Mouse (Mus musculus) adipose tissue, adult 10 weeks (tissue): ENCODE results near the gene Npff. TPM values are rescaled to one million over a fixed set of nuclear protein-coding genes. Genes with fewer than 3 reads are reported as not detected.

Experiments used
- polyA plus RNA-seq: library from polyadenylated mRNA; stranded (reverse); fragments of 350-450 nt; fragmentation: Illumina TruSeq; extraction: RNeasy Lipid Tissue Mini Kit (QIAGEN cat#74804); gene quantifications from one replicate; pipeline ENCODE4 v1.2.3, GENCODE M21; 2014; ENCODE audit warnings: low read depth, low replicate concordance

Gene Npff
- polyA plus RNA-seq, result 6.4 TPM

DNA sequence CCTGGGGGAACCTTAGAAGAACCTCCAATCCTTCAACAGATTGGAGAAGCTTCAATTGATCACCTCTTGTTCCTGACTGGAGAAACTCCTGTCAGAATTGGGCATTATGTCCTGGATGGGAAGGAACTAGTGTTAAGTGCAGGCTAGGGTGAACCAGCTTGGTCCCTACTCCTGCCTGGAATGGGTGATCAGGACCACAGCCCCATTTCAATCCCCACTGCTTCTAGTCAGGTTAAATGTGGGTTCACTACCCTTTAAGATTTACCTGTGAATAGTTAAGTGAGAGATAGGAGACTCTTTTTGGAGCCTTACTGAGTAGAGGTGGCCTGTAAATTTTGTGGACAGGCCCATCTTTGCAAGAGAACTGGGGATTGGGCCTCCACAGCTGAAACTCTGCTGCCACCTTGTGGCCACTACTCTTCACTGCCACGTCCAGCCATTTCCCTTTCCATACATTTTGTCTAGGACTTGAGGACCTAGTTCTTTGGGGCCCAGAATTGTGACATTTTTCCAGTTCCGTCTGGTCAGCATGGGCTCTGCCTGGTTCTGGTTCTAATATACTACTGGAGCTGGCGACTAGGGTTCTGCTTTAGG lies at the start of gene Npff:
Gene Npff, minus strand, starts transcription at position 51 of the 594 bp plus-strand sequence.

GRCm38 (mm10) chr15:102517976-102518858 lies 6.5 kb downstream of the Npff start, which contains the start of gene Tarbp2:
TSS of gene Tarbp2 (plus strand) at chr15:102518192.

DNA sequence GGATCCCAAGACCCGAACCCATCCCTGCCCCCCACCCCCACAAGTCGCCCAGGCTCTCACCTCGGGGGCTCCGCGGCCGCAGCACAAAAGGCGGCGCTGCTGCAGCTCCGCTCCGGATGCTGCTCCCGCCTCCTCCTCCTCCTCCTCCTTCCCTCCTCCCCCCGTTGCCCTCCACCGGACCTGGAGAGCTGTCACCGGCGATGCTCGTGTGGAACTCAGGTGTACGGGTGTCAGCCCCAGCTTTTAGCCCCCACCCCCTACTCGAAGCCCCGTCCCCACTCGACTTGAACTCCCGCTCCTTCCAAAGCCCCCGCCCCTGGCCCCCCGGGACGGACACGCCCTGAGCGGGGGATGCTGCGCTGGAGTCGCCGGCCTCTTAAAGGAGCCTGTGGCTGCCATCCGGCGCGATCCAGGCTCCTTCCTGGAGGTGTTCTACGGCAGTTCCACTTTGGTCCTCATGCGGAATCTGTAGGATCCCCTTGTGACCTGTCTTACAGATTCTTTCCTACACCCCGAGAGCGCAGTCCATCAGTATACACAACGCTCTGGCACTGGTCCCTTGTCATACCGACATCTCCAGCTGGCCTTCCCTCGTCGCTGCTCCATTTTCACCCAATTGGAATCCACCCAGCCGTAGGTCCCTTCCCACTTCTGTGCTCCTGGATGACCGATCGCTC lies 7.9 kb downstream of the Npff start, which contains the start of gene Map3k12:
Gene Map3k12, minus strand, starts transcription at position 337 of the 677 bp plus-strand sequence.

DNA sequence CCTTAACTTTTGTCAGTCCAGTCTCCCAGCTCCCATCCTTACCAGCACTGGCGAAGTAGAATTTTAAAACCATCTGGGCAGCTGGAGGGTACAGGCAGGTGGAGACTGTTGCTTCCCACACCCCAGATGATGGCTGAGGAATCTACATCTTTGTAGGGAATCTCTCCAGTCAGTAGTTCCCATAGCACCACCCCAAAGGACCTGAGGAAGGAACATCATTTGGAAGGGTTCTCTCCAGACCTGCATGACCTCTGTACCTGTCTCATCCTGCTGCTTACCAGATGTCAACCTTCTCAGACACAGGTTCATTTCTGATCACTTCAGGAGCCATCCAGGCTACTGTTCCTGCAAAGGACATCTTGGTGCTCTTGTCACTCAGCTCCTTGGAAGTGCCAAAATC lies 21.3 kb downstream of the Npff start, which contains the start of gene Gm10337:
Gene Gm10337, plus strand, starts transcription at position 276 of the 400 bp plus-strand sequence.

Other genes starting within 250 kb of the Npff start
- 30.6 TPM for gene Mfsd5, start 245.5 kb downstream of the Npff start, polyA plus RNA-seq
- gene Espl1, start 228.7 kb downstream of the Npff start, polyA plus RNA-seq, result 4.2 TPM
- gene Pfdn5, start 198.8 kb downstream of the Npff start, polyA plus RNA-seq, result 474 TPM
- gene Myg1, start 193.2 kb downstream of the Npff start, polyA plus RNA-seq, result 45.1 TPM
- 14.2 TPM for gene Aaas, start 174.2 kb downstream of the Npff start, polyA plus RNA-seq
- 0.10 TPM for gene Sp7, start 157.8 kb downstream of the Npff start, polyA plus RNA-seq
- 24.9 TPM for gene Sp1, start 118.8 kb downstream of the Npff start, polyA plus RNA-seq
- gene Amhr2, start 79.6 kb downstream of the Npff start, polyA plus RNA-seq, result 5.6 TPM
- 84.5 TPM for gene Prr13, start 65.9 kb downstream of the Npff start, polyA plus RNA-seq
- gene Pcbp2, start 54.4 kb downstream of the Npff start, polyA plus RNA-seq, result 498 TPM
- gene Gm10337, start 21.2 kb downstream of the Npff start, polyA plus RNA-seq, result not detected
- gene Map3k12, start 7.9 kb downstream of the Npff start, polyA plus RNA-seq, result 13.2 TPM
- 35.9 TPM for gene Tarbp2, start 6.8 kb downstream of the Npff start, polyA plus RNA-seq
- gene Gm28047, start 100.1 kb upstream of the Npff start, polyA plus RNA-seq, result 0.27 TPM
- gene Atf7, start 100.5 kb upstream of the Npff start, polyA plus RNA-seq, result 55.0 TPM
- 344 TPM for gene Atp5g2, start 147.4 kb upstream of the Npff start, polyA plus RNA-seq
- 70.6 TPM for gene Calcoco1, start 197.2 kb upstream of the Npff start, polyA plus RNA-seq